Mouse (Mus musculus) sigmoid colon, adult 10 weeks (tissue): ENCODE results near the gene C2cd4b. TPM values are rescaled to one million over a fixed set of nuclear protein-coding genes. Genes with fewer than 3 reads are reported as not detected.

Experiments used
- polyA plus RNA-seq: library from polyadenylated mRNA; stranded (reverse); fragments of 350-450 nt; fragmentation: Illumina TruSeq; extraction: RNeasy Lipid Tissue Mini Kit (QIAGEN cat#74804); gene quantifications from one replicate; pipeline ENCODE4 v1.2.3, GENCODE M21; 2014; ENCODE audit warnings: low read depth, low replicate concordance

Gene C2cd4b
- 0.35 TPM for polyA plus RNA-seq

GRCm38 (mm10) chr9:67759163-67759955, at the start of gene C2cd4b:
Gene C2cd4b, plus strand, starts transcription at chr9:67759437.

Other genes starting within 250 kb of the C2cd4b start
- gene Tln2, start 199.7 kb upstream of the C2cd4b start, polyA plus RNA-seq: 3.0 TPM
- not detected for gene C2cd4a, start 72.9 kb downstream of the C2cd4b start, polyA plus RNA-seq
- gene Vps13c, start 81.0 kb downstream of the C2cd4b start, polyA plus RNA-seq: 49.2 TPM